22 mouse cellular contexts compared by ENCODE assay signal in the genomic region with DNA sequence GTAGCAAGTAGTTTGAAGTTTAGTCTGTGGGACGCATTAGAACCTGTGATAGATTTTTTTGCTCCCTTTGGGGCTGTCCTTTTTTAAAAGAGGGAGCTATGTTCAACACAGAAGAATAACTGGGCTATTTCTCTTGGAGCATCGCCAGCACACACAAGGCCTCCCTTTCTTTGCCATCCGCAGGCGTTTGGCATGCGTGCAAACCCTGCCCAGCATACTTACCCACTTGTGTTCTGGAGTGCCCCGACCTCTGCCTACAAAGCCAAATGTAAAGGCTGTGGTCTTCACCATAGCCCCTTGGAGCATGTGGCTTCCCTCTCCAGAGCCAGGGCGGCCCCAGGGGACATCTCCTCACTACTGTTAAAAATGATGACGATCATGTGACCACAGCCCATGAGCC. TPM values are rescaled to one million over a fixed set of nuclear protein-coding genes. Genes with fewer than 3 reads are reported as not detected.
DNase-seq lines count a peak whose midpoint lies in the region; ATAC-seq lines count a peak whose summit lies in the region.
"Had no signal": no experiment of that assay in that cellular context is flagged by ENCODE, and none has a peak within 500 bp of the region (broad histone marks: within the 10 kb centered on the region; RNA-seq: fewer than 3 reads in every experiment).

No protein-coding gene starts in this region.

- H3K9me3 ChIP-seq in midbrain, embryonic 11.5 days (ENCODE audit: control insufficient read depth, low read length): no peaks in the 10 kb centered on the region
- H3K9me3 ChIP-seq: heart, embryonic 13.5 days; midbrain, embryonic 10.5 days; neural tube, embryonic 15.5 days had no signal

- no peak overlapping the region for H3K27ac ChIP-seq in midbrain, embryonic 11.5 days (ENCODE audit: low read depth, low read length)
- H3K27ac ChIP-seq: heart, embryonic 13.5 days; midbrain, embryonic 10.5 days; neural tube, embryonic 15.5 days had no signal

- WGBS in midbrain, embryonic 11.5 days: 94% methylated on average over 8 of the region's 8 CpGs

- no peaks in the 10 kb centered on the region for H3K27me3 ChIP-seq in midbrain, embryonic 11.5 days (ENCODE audit: control insufficient read depth, insufficient read depth, low read length)
- H3K27me3 ChIP-seq: heart, embryonic 13.5 days; neural tube, embryonic 15.5 days had no signal

- peak; percentile 40 for DNase-seq in adrenal gland, postnatal 10 days
- DNase-seq in adrenal gland, adult 18-20 months (ENCODE audit: low spot score in 2 of 2): no peak
- peak; percentile 34 for DNase-seq in kidney, postnatal 10 days
- DNase-seq in kidney, adult 18-20 months: no peak
- peak; percentile 8 to 41 for DNase-seq in lung, postnatal 4 days
- no peak for DNase-seq in lung, postnatal 14 days
- DNase-seq in midbrain, embryonic 11.5 days (ENCODE audit: low spot score, missing footprints): no peak
- DNase-seq in adipocyte (ENCODE audit: low spot score): no peak
- DNase-seq: cerebellum, adult 8-10 months; kidney, postnatal 25 days; retina, postnatal 1 day; thymus, adult 2 months had no signal

- no peak overlapping the region for H3K9ac ChIP-seq in midbrain, embryonic 11.5 days (ENCODE audit: low read length)
- H3K9ac ChIP-seq: heart, embryonic 13.5 days; neural tube, embryonic 15.5 days had no signal

- H3K4me3 ChIP-seq in midbrain, embryonic 11.5 days (ENCODE audit: low read depth, low read length): no peak overlapping the region
- H3K4me3 ChIP-seq: heart, embryonic 13.5 days; midbrain, embryonic 10.5 days; neural tube, embryonic 15.5 days had no signal

- H3K36me3 ChIP-seq in midbrain, embryonic 11.5 days (ENCODE audit: control insufficient read depth, insufficient read depth, low read length): no peaks in the 10 kb centered on the region
- H3K36me3 ChIP-seq: heart, embryonic 13.5 days; midbrain, embryonic 10.5 days; neural tube, embryonic 15.5 days had no signal

- ATAC-seq in midbrain, embryonic 11.5 days (ENCODE audit: low FRiP score): no peak
- ATAC-seq: inflammation-experienced regulatory T-cells, adult 6 months had no signal

- H3K4me1 ChIP-seq in midbrain, embryonic 11.5 days (ENCODE audit: control insufficient read depth, insufficient read depth, low read length): no peaks in the 10 kb centered on the region

- H3K4me2 ChIP-seq in midbrain, embryonic 11.5 days: no peak overlapping the region
- H3K4me2 ChIP-seq: heart, embryonic 13.5 days; neural tube, embryonic 15.5 days had no signal

RNA-seq across cellular contexts. Expression of a gene that starts 16.5 kb away (rescaled TPM):
- total RNA-seq in adrenal gland, postnatal 10 days (2021): 1 to 10 TPM; 3.0 TPM
- 1 to 10 TPM; 2.6 to 2.8 TPM for total RNA-seq in adrenal gland, adult 18-20 months (2021)
- polyA plus RNA-seq in midbrain, embryonic 11.5 days (2014; fragmentation: Nextera tagmentation; extraction: Ambion mirVana): 0.92 and 0.98 TPM in 2 replicates
- total RNA-seq: hematopoietic stem cell, adult 5-6 weeks had no signal
- polyA plus RNA-seq: inflammation-experienced regulatory T-cells, adult 6 months had no signal

RNA-seq across cellular contexts. Expression of a gene that starts 22.8 kb away (rescaled TPM):
- total RNA-seq in adrenal gland, postnatal 10 days (2021): not detected
- not detected for total RNA-seq in adrenal gland, adult 18-20 months (2021)
- not detected in 2 replicates for polyA plus RNA-seq in midbrain, embryonic 11.5 days (2014; fragmentation: Nextera tagmentation; extraction: Ambion mirVana)
- total RNA-seq: gastrocnemius, postnatal 4 days; hematopoietic stem cell, adult 5-6 weeks; layer of hippocampus, postnatal 25 days had no signal
- polyA plus RNA-seq: heart, embryonic 13.5 days; inflammation-experienced regulatory T-cells, adult 6 months; limb, embryonic 11.5 days; liver, embryonic 16.5 days; midbrain, embryonic 10.5 days; neural tube, embryonic 15.5 days; stomach, embryonic 14.5 days; thymus, adult 2 months had no signal

Comparison
In these comparisons a context has a peak if more than half of its experiments do, and no peak if none do; other contexts are left out.
1. DNase-seq: peak in adrenal gland, postnatal 10 days (single experiment), kidney, postnatal 10 days (single experiment) and lung, postnatal 4 days (2 of 2); none in adrenal gland, adult 18-20 months (0 of 2), kidney, adult 18-20 months (single experiment), lung, postnatal 14 days (single experiment), midbrain, embryonic 11.5 days (single experiment) and adipocyte (single experiment).